Mouse (Mus musculus) myocyte (in vitro differentiated cells): ENCODE results near the gene Irf2. TPM values are rescaled to one million over a fixed set of nuclear protein-coding genes. Genes with fewer than 3 reads are reported as not detected.

Experiments
- H3K27me3 ChIP-seq: one replicate; pipeline ENCODE4 v1.6.1; 2011; ENCODE audit not compliant: control insufficient read depth, insufficient read depth, insufficient read length
- H3K36me3 ChIP-seq: one replicate; pipeline ENCODE4 v1.6.1; 2011; ENCODE audit not compliant: control insufficient read depth, insufficient read depth
- H3K4me2 ChIP-seq: one replicate; pipeline ENCODE4 v1.6.1; 2011; ENCODE audit warnings: low read depth, control low read depth
- H3K4me3 ChIP-seq: one replicate; pipeline ENCODE4 v1.5.1; 2011; ENCODE audit warnings: mild to moderate bottlenecking, control low read depth, moderate library complexity
- H3K79me2 ChIP-seq: one replicate; pipeline ENCODE4 v1.6.1; 2011; ENCODE audit not compliant: control insufficient read depth, insufficient read depth
- H3ac ChIP-seq: one replicate; pipeline ENCODE4 v1.6.1; 2011; ENCODE audit not compliant: control insufficient read depth, insufficient read length
- CEBPB ChIP-seq: IDR thresholded peaks from 2 replicates; pipeline ENCODE4 v1.6.1; 2011; ENCODE audit warnings: mild to moderate bottlenecking, moderate library complexity; ENCODE audit not compliant: poor library complexity, insufficient read depth, severe bottlenecking
- E2F4 ChIP-seq: IDR thresholded peaks from one replicate; pipeline ENCODE4 v1.6.1; 2011; ENCODE audit warnings: mild to moderate bottlenecking, control low read depth, moderate library complexity; ENCODE audit not compliant: insufficient read depth
- MAX ChIP-seq: IDR thresholded peaks from one replicate; pipeline ENCODE4 v1.6.1; 2011; ENCODE audit warnings: low read depth, mild to moderate bottlenecking, control low read depth
- MYOD1 ChIP-seq, 3 experiments: IDR thresholded peaks; one replicate each; pipeline ENCODE4 v1.6.1; 2011; ENCODE audit warnings: control low read depth in 2 of 3, low read depth in 2 of 3, mild to moderate bottlenecking in 2 of 3, moderate library complexity in 1 of 3; ENCODE audit not compliant: insufficient read length in 2 of 3, control insufficient read depth in 1 of 3
- MYOG ChIP-seq, 3 experiments: IDR thresholded peaks; one replicate each; pipeline ENCODE4 v1.6.1; 2011; ENCODE audit warnings: control low read depth in 2 of 3, low read depth in 2 of 3, mild to moderate bottlenecking in 2 of 3; ENCODE audit not compliant: insufficient read length in 2 of 3, control insufficient read depth in 1 of 3, insufficient read depth in 1 of 3
- POLR2A ChIP-seq: IDR thresholded peaks from one replicate; pipeline ENCODE4 v1.6.1; 2011; ENCODE audit warnings: low read depth, mild to moderate bottlenecking, control low read depth, moderate library complexity; ENCODE audit not compliant: insufficient read length
- POLR2AphosphoS2 ChIP-seq: IDR thresholded peaks from one replicate; pipeline ENCODE4 v1.6.1; 2011; ENCODE audit warnings: low read depth, control low read depth; ENCODE audit not compliant: insufficient read length
- REST ChIP-seq: IDR thresholded peaks from one replicate; pipeline ENCODE4 v1.6.1; 2011; ENCODE audit warnings: mild to moderate bottlenecking, control low read depth, moderate library complexity; ENCODE audit not compliant: insufficient read depth, insufficient read length
- SRF ChIP-seq: IDR thresholded peaks from one replicate; pipeline ENCODE4 v1.6.1; 2011; ENCODE audit warnings: low read depth; ENCODE audit not compliant: control insufficient read depth, insufficient read length
- TCF12 ChIP-seq: IDR thresholded peaks from one replicate; pipeline ENCODE4 v1.6.1; 2011; ENCODE audit warnings: mild to moderate bottlenecking, control low read depth; ENCODE audit not compliant: poor library complexity, insufficient read depth, severe bottlenecking
- TCF3 ChIP-seq: IDR thresholded peaks from one replicate; pipeline ENCODE4 v1.6.1; 2011; ENCODE audit warnings: low read depth, control low read depth; ENCODE audit not compliant: insufficient read length
- USF1 ChIP-seq: IDR thresholded peaks from one replicate; pipeline ENCODE4 v1.6.1; 2011; ENCODE audit warnings: low read depth, mild to moderate bottlenecking, control low read depth, moderate library complexity
- polyA plus RNA-seq: library from polyadenylated mRNA; unstranded; fragments of >200 nt; fragmentation: generic; extraction: Trizol; gene quantifications from one replicate; pipeline ENCODE4 v1.2.1, GENCODE M21; 2012; ENCODE audit warnings: missing spikeins

Gene Irf2
- polyA plus RNA-seq, 1 experiment = 8.8 TPM

DNA sequence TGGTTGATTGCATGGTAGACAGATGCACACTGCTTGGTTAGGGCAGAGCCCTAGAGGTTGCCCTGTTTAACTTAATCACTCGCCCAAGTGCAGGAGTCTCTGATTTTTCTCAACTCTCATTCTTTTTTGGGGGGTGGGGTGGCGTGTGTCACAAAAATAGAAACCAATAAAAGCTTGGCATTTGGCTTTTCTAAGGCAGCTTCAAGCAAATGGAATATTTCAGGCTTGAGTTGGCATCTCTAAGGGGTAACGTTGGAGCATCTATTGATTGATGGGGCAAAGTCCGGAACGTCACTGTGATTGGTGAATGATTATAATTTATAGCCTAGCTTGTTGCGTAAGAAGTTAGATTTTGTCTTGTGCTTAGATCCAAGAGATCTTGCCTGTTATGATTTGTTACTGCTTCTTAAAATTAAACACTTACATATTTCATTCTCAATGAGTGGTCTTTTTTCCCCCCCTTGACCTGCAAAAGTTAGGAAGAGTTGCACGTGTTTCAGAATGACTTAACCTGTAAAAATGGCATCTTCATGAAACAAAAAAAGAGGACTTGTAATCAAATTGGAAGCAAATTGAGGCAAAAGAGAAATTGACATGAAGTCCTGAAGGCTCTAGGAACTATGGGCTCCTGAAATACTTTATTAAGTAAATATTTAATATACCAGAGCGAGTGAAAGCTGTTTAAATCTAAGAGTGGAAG is 2.6 kb downstream of the Irf2 start:
- Histone ChIP-seq H3K79me2 (peaks cover 68% of the 10 kb centered on the region), H3K27me3 (no peaks in the 10 kb centered on the region), H3K4me3 (peak overlapping the region; percentile 90), H3K36me3 (no peaks in the 10 kb centered on the region), H3ac (peak overlapping the region; percentile 85), H3K4me2 (peak overlapping the region; percentile 93)
- TF ChIP-seq E2F4 = no peak
- TF ChIP-seq CEBPB = peak; percentile 59; the same call in 1 of the 2 replicates
- TF ChIP-seq USF1 = no peak
- TF ChIP-seq SRF = no peak
- no peak for TF ChIP-seq TCF3
- TF ChIP-seq REST = no peak
- TF ChIP-seq TCF12 = no peak
- TF ChIP-seq MYOD1 (IDR thresholded peaks at IDR 0.05; ENCODE audit: control insufficient read depth in 1 of 3, insufficient read length in 2 of 3, low read depth in 2 of 3) = no peak

DNA sequence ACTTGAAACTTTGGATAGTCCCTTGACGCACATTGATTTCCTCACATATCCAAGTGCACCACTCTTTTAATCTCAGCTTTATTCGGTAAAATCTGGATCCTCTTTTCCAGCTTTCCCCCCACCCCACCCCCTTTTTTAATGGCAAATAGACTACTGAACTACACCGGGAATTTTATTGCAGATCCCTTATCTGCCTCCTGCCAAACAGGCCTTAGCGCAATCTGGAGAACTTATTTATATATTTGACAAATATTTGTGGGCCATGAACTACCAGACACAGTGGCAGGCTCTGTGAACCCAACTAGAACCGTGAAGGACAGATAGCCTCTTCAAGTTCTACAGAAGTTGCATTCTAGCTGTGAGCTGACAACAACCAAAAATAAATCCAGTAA is 3.2 kb downstream of the Irf2 start:
- H3K4me3 ChIP-seq = no peak overlapping the region
- H3K36me3 ChIP-seq = no peaks in the 10 kb centered on the region
- H3ac ChIP-seq = no peak overlapping the region
- no peaks in the 10 kb centered on the region for H3K27me3 ChIP-seq
- peak overlapping the region; percentile 93 for H3K4me2 ChIP-seq
- TF ChIP-seq MAX (no peak), MYOD1 (IDR thresholded peaks at IDR 0.05; ENCODE audit: control insufficient read depth in 1 of 3, insufficient read length in 2 of 3, low read depth in 2 of 3) (no peak), REST (no peak), E2F4 (no peak)
- peaks cover 73% of the 10 kb centered on the region for H3K79me2 ChIP-seq

DNA sequence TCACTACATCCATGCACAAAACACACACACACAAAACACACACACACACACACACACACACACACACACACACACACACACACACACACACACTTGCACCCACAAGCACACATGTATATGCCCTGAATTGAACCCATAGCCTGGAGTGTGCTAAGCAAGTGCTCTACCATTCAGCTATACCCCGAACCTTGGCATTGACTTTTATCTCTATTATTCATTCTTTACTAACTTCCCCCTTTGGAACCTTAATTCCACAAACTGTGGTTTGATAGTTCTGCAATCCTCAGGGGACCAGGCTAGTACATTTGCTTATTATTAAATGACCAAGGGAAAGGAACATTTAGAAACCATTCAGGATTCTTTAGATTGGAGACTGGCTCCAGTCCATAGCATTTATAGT is 5.9 kb downstream of the Irf2 start:
- no peak overlapping the region for H3K4me2 ChIP-seq
- H3K36me3 ChIP-seq = no peaks in the 10 kb centered on the region
- peaks cover 94% of the 10 kb centered on the region for H3K79me2 ChIP-seq
- no peak overlapping the region for H3ac ChIP-seq
- TF ChIP-seq E2F4 (no peak), MYOD1 (IDR thresholded peaks at IDR 0.05; ENCODE audit: control insufficient read depth in 1 of 3, insufficient read length in 2 of 3, low read depth in 2 of 3) (no peak), MYOG (IDR thresholded peaks at IDR 0.05; ENCODE audit: control insufficient read depth in 1 of 3, insufficient read depth in 1 of 3, insufficient read length in 2 of 3, low read depth in 2 of 3) (no peak), POLR2A (no peak)
- no peaks in the 10 kb centered on the region for H3K27me3 ChIP-seq
- H3K4me3 ChIP-seq = no peak overlapping the region

DNA sequence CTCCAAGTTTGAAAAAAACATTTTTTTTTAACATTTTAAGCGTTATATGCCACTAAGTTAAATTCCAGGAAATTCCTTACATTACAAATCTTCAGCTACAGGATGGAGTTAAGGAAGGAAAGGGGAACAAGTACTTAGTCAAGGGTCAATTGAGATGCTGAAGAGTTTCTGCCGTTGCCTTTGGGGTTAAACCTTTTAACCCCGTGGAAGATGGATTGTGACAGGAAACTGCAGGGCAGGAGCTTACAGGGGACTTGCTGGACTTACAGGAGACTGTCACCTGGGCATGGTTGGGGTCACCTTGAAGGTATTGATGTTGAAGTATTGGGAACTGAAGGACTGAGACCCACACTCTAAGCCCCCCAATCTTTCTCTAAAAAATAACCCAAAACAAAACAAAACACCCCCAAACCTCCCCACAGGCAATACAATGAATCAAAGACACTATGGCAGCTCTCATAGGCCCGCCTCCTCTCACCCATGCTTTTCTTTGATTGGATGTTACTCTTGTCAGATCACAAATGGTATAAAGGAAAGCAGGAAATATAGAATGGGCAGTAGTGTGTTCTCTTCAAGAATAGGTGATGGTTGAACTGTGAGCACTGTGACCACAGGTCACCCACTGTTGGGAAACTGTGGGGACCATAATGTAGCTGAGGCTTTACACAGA is 7.9 kb downstream of the Irf2 start:
- no peak overlapping the region for H3ac ChIP-seq
- no peaks in the 10 kb centered on the region for H3K27me3 ChIP-seq
- peaks cover 99% of the 10 kb centered on the region for H3K79me2 ChIP-seq
- no peaks in the 10 kb centered on the region for H3K36me3 ChIP-seq
- H3K4me3 ChIP-seq = no peak overlapping the region
- TF ChIP-seq MYOD1 (IDR thresholded peaks at IDR 0.05; ENCODE audit: control insufficient read depth in 1 of 3, insufficient read length in 2 of 3, low read depth in 2 of 3) (no peak), CEBPB (no peak)
- H3K4me2 ChIP-seq = no peak overlapping the region

DNA sequence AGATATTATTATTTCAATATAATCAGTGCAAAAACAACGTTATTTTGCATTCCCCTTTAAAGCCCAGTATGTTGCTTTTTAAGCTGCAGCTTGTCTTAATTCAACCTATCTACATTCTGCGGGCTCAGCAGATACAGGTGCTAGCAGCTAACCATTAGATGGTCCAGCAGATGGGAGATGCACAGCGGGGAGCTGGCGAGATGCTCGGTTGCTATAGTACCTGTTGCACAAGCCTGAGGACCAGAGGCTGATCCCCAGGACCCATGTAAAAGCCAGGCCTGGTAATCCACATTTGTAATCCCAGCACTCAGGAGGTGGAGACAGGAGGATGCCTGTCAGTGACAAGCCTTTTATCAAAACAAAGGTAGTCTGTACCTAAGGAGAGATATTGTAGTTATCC is 10.5 kb downstream of the Irf2 start:
- peaks cover 99% of the 10 kb centered on the region for H3K79me2 ChIP-seq
- no peak overlapping the region for H3K4me2 ChIP-seq
- no peaks in the 10 kb centered on the region for H3K27me3 ChIP-seq
- no peak overlapping the region for H3ac ChIP-seq
- H3K36me3 ChIP-seq = no peaks in the 10 kb centered on the region
- no peak for TF ChIP-seq TCF3
- no peak for TF ChIP-seq MAX
- no peak for TF ChIP-seq TCF12
- TF ChIP-seq USF1 = no peak
- no peak for TF ChIP-seq SRF
- TF ChIP-seq MYOD1 (IDR thresholded peaks at IDR 0.05; ENCODE audit: control insufficient read depth in 1 of 3, insufficient read length in 2 of 3, low read depth in 2 of 3) = no peak
- no peak for TF ChIP-seq REST
- TF ChIP-seq CEBPB = no peak
- no peak for TF ChIP-seq MYOG (IDR thresholded peaks at IDR 0.05; ENCODE audit: control insufficient read depth in 1 of 3, insufficient read depth in 1 of 3, insufficient read length in 2 of 3, low read depth in 2 of 3)
- TF ChIP-seq POLR2AphosphoS2 = no peak
- no peak for TF ChIP-seq E2F4
- no peak for TF ChIP-seq POLR2A
- H3K4me3 ChIP-seq = no peak overlapping the region
